Mouse (Mus musculus) MEL (cell line): ENCODE data around the gene Nlgn1. TPM values are rescaled to one million over a fixed set of nuclear protein-coding genes. Genes with fewer than 3 reads are reported as not detected.

Experiments
- DNase-seq: peaks from one replicate; pipeline ENCODE4 v3.0.0; 2011; ENCODE audit warnings: low read depth, low spot score
- H3K27ac ChIP-seq: 2 replicates; pipeline ENCODE4 v1.5.1; 2012; ENCODE audit warnings: low read depth, mild to moderate bottlenecking, control low read depth, low read length, moderate library complexity; ENCODE audit not compliant: control insufficient read depth
- H3K27me3 ChIP-seq, 2 experiments: fragments of 150-350 bp in 1 of 2; sonication (generic) in 1 of 2; 2 replicates each; pipeline ENCODE4 v1.6.1; 2012; ENCODE audit warnings: low read length in 2 of 2, mild to moderate bottlenecking in 2 of 2, improper control_type of control experiment in 1 of 2, moderate library complexity in 1 of 2; ENCODE audit not compliant: insufficient read depth in 2 of 2, control insufficient read depth in 1 of 2
- H3K36me3 ChIP-seq, 2 experiments: 2 replicates each; pipeline ENCODE4 v1.6.1; 2012 to 2014; ENCODE audit warnings: low read length in 2 of 2, improper control_type of control experiment in 1 of 2, inconsistent platforms in 1 of 2, mild to moderate bottlenecking in 1 of 2; ENCODE audit not compliant: insufficient read depth in 2 of 2, control insufficient read depth in 1 of 2
- H3K4me1 ChIP-seq, 2 experiments: fragments of 150-350 bp in 1 of 2; sonication (generic) in 1 of 2; 2 replicates each; pipeline ENCODE4 v1.6.1; 2012; ENCODE audit warnings: low read length in 2 of 2, improper control_type of control experiment in 1 of 2, mild to moderate bottlenecking in 1 of 2; ENCODE audit not compliant: insufficient read depth in 2 of 2, control insufficient read depth in 1 of 2
- H3K4me3 ChIP-seq, 2 experiments: fragments of 150-350 bp in 1 of 2; sonication (generic) in 1 of 2; 2 replicates each; pipeline ENCODE4 v1.5.1; 2012; ENCODE audit warnings: low read depth in 2 of 2, low read length in 2 of 2, mild to moderate bottlenecking in 2 of 2, moderate library complexity in 2 of 2, control low read depth in 1 of 2, improper control_type of control experiment in 1 of 2; ENCODE audit not compliant: control insufficient read depth in 1 of 2, insufficient read depth in 1 of 2
- H3K79me2 ChIP-seq: 2 replicates; pipeline ENCODE4 v1.6.1; 2012; ENCODE audit warnings: mild to moderate bottlenecking, low read length, moderate library complexity; ENCODE audit not compliant: control insufficient read depth, poor library complexity, insufficient read depth
- H3K9ac ChIP-seq: 2 replicates; pipeline ENCODE4 v1.6.1; 2012; ENCODE audit warnings: low read depth, mild to moderate bottlenecking, control low read depth, low read length, moderate library complexity; ENCODE audit not compliant: control insufficient read depth, poor library complexity, severe bottlenecking
- H3K9me3 ChIP-seq: fragments of 150-350 bp; sonication (generic); replicated peaks from 2 replicates; pipeline ENCODE4 v1.6.1; 2012; ENCODE audit warnings: mild to moderate bottlenecking, low read length, improper control_type of control experiment, moderate library complexity; ENCODE audit not compliant: insufficient read depth
- BHLHE40 ChIP-seq: IDR thresholded peaks from 2 replicates; pipeline ENCODE4 v1.6.1; 2012; ENCODE audit warnings: low read depth, mild to moderate bottlenecking, inconsistent platforms, low read length, improper control_type of control experiment, borderline replicate concordance
- CHD1 ChIP-seq: IDR thresholded peaks from 2 replicates; pipeline ENCODE4 v1.6.1; 2012; ENCODE audit warnings: low read depth, mild to moderate bottlenecking, inconsistent platforms, low read length, improper control_type of control experiment
- CHD2 ChIP-seq: IDR thresholded peaks from 2 replicates; pipeline ENCODE4 v1.6.1; 2011; ENCODE audit warnings: low read length, improper control_type of control experiment
- CTCF ChIP-seq, 3 experiments: IDR thresholded peaks in 2 of 3; conservative IDR thresholded peaks in 1 of 3; 2 replicates each; pipeline ENCODE4 v1.5.1; 2011 to 2012; ENCODE audit warnings: low read length in 3 of 3, low read depth in 2 of 3, mild to moderate bottlenecking in 2 of 3, improper control_type of control experiment in 1 of 3, inconsistent platforms in 1 of 3, mixed read lengths in 1 of 3, moderate library complexity in 1 of 3; ENCODE audit not compliant: control insufficient read depth in 1 of 3, insufficient read depth in 1 of 3, poor library complexity in 1 of 3, severe bottlenecking in 1 of 3
- E2F4 ChIP-seq: IDR thresholded peaks from 2 replicates; pipeline ENCODE4 v1.6.1; 2011; ENCODE audit warnings: low read depth, low read length, improper control_type of control experiment, borderline replicate concordance
- ELF1 ChIP-seq: IDR thresholded peaks from 2 replicates; pipeline ENCODE4 v1.6.1; 2014; ENCODE audit warnings: low read depth, mild to moderate bottlenecking, inconsistent platforms, low read length, improper control_type of control experiment, moderate library complexity
- GABPA ChIP-seq: IDR thresholded peaks from 2 replicates; pipeline ENCODE4 v1.6.1; 2012; ENCODE audit warnings: low read depth, mild to moderate bottlenecking, inconsistent platforms, low read length, improper control_type of control experiment, moderate library complexity
- HCFC1 ChIP-seq: IDR thresholded peaks from 2 replicates; pipeline ENCODE4 v1.6.1; 2012; ENCODE audit warnings: low read depth, mild to moderate bottlenecking, inconsistent platforms, low read length, improper control_type of control experiment, moderate library complexity
- JUND ChIP-seq: IDR thresholded peaks from 2 replicates; pipeline ENCODE4 v1.6.1; 2011; ENCODE audit warnings: low read depth, mild to moderate bottlenecking, improper control_type of control experiment, low read length
- KAT2A ChIP-seq: conservative IDR thresholded peaks from 2 replicates; pipeline ENCODE4 v1.6.1; 2012; ENCODE audit warnings: low read depth, low read length, improper control_type of control experiment, inconsistent platforms
- MAX ChIP-seq: IDR thresholded peaks from 2 replicates; pipeline ENCODE4 v1.6.1; 2011; ENCODE audit warnings: low read length, improper control_type of control experiment
- MAZ ChIP-seq: IDR thresholded peaks from 2 replicates; pipeline ENCODE4 v1.6.1; 2012; ENCODE audit warnings: low read depth, mild to moderate bottlenecking, inconsistent platforms, low read length, improper control_type of control experiment
- MEF2A ChIP-seq: IDR thresholded peaks from 2 replicates; pipeline ENCODE4 v1.6.1; 2014; ENCODE audit warnings: low read depth, mild to moderate bottlenecking, inconsistent platforms, low read length, improper control_type of control experiment; ENCODE audit not compliant: poor library complexity, insufficient replicate concordance, severe bottlenecking; ENCODE audit errors: extremely low read depth
- MYB ChIP-seq: IDR thresholded peaks from 2 replicates; pipeline ENCODE4 v1.6.1; 2011; ENCODE audit warnings: mild to moderate bottlenecking, low read depth, low read length, improper control_type of control experiment
- MYC ChIP-seq: IDR thresholded peaks from 2 replicates; pipeline ENCODE4 v1.6.1; 2011; ENCODE audit warnings: low read depth, mild to moderate bottlenecking, low read length, improper control_type of control experiment, moderate library complexity
- POLR2A ChIP-seq, 2 experiments: IDR thresholded peaks; 2 replicates each; pipeline ENCODE4 v1.6.1; 2011 to 2012; ENCODE audit warnings: low read length in 2 of 2, mild to moderate bottlenecking in 2 of 2, control low read depth in 1 of 2, improper control_type of control experiment in 1 of 2, low read depth in 1 of 2, moderate library complexity in 1 of 2; ENCODE audit not compliant: control insufficient read depth in 1 of 2, insufficient read depth in 1 of 2, poor library complexity in 1 of 2
- POLR2AphosphoS2 ChIP-seq: IDR thresholded peaks from 2 replicates; pipeline ENCODE4 v1.6.1; 2011; ENCODE audit warnings: low read length, improper control_type of control experiment
- RAD21 ChIP-seq: IDR thresholded peaks from 2 replicates; pipeline ENCODE4 v1.6.1; 2011; ENCODE audit warnings: mild to moderate bottlenecking, low read depth, low read length, improper control_type of control experiment
- RCOR1 ChIP-seq: IDR thresholded peaks from 2 replicates; pipeline ENCODE4 v1.6.1; 2012; ENCODE audit warnings: low read depth, mild to moderate bottlenecking, inconsistent platforms, low read length, improper control_type of control experiment
- SMC3 ChIP-seq: IDR thresholded peaks from 2 replicates; pipeline ENCODE4 v1.6.1; 2011; ENCODE audit warnings: low read depth, low read length, improper control_type of control experiment
- TAL1 ChIP-seq: IDR thresholded peaks from 2 replicates; pipeline ENCODE4 v1.6.1; 2012; ENCODE audit warnings: mild to moderate bottlenecking, inconsistent platforms, low read length, moderate library complexity, mixed read lengths
- TBP ChIP-seq: IDR thresholded peaks from 2 replicates; pipeline ENCODE4 v1.8.0; 2011; ENCODE audit warnings: low read depth, low read length, improper control_type of control experiment
- TCF12 ChIP-seq: IDR thresholded peaks from 2 replicates; pipeline ENCODE4 v1.6.1; 2014; ENCODE audit warnings: low read depth, mild to moderate bottlenecking, inconsistent platforms, low read length, improper control_type of control experiment, moderate library complexity
- UBTF ChIP-seq: IDR thresholded peaks from 2 replicates; pipeline ENCODE4 v1.6.1; 2012; ENCODE audit warnings: low read depth, mild to moderate bottlenecking, inconsistent platforms, low read length, improper control_type of control experiment, moderate library complexity, borderline replicate concordance; ENCODE audit not compliant: insufficient read depth
- USF2 ChIP-seq, 2 experiments: IDR thresholded peaks; 2 replicates each; pipeline ENCODE4 v1.6.1; 2011 to 2012; ENCODE audit warnings: improper control_type of control experiment in 2 of 2, low read length in 2 of 2, borderline replicate concordance in 1 of 2, inconsistent platforms in 1 of 2, low read depth in 1 of 2, mild to moderate bottlenecking in 1 of 2; ENCODE audit not compliant: insufficient read depth in 1 of 2
- ZC3H11A ChIP-seq: IDR thresholded peaks from 2 replicates; pipeline ENCODE4 v1.6.1; 2012; ENCODE audit warnings: low read depth, mild to moderate bottlenecking, inconsistent platforms, low read length, improper control_type of control experiment
- ZKSCAN1 ChIP-seq: IDR thresholded peaks from 2 replicates; pipeline ENCODE4 v1.6.1; 2012; ENCODE audit warnings: low read depth, mild to moderate bottlenecking, inconsistent platforms, low read length, improper control_type of control experiment, moderate library complexity
- ZNF384 ChIP-seq: IDR thresholded peaks from 2 replicates; pipeline ENCODE4 v1.6.1; 2012; ENCODE audit warnings: low read depth, mild to moderate bottlenecking, inconsistent platforms, low read length, improper control_type of control experiment
- polyA plus RNA-seq, 2 experiments: library from polyadenylated mRNA; stranded (reverse) in 1 of 2; unstranded in 1 of 2; fragments of >175 nt in 1 of 2; fragments of >200 nt in 1 of 2; gene quantifications; 2 replicates each; pipeline versions ENCODE4 v1.2.1 to v1.2.4; 2012; ENCODE audit warnings: low replicate concordance in 2 of 2, low read depth in 1 of 2; ENCODE audit not compliant: insufficient read length in 2 of 2, insufficient read depth in 1 of 2, missing spikeins in 1 of 2
- total RNA-seq: library from RNA; depleted of rRNA; stranded (reverse); fragments of 300-350 nt; gene quantifications from 2 replicates; pipeline ENCODE4 v1.2.3, GENCODE M21; 2012

Gene Nlgn1
- total and polyA plus RNA-seq, 3 experiments: not detected

GRCm38 (mm10) chr3:25456250-25456860, 875.9 kb downstream of the Nlgn1 start:
- Histone ChIP-seq H3K27ac (no peak overlapping the region), H3K79me2 (no peaks in the 10 kb centered on the region), H3K4me3 (no peak overlapping the region), H3K9ac (no peak overlapping the region), H3K4me1 (no peaks in the 10 kb centered on the region), H3K9me3 (no peaks in the 10 kb centered on the region), H3K27me3 (no peaks in the 10 kb centered on the region), H3K36me3 (no peaks in the 10 kb centered on the region)
- TF ChIP-seq POLR2AphosphoS2 (no peak), POLR2A (IDR thresholded peaks at IDR 0.05; ENCODE audit: control insufficient read depth in 1 of 2, insufficient read depth in 1 of 2, low read depth in 1 of 2, low read length in 2 of 2, poor library complexity in 1 of 2) (no peak), CHD1 (no peak), MYC (no peak), USF2 (IDR thresholded peaks at IDR 0.05; ENCODE audit: borderline replicate concordance in 1 of 2, insufficient read depth in 1 of 2, low read depth in 1 of 2, low read length in 2 of 2) (no peak), MAX (no peak), RCOR1 (no peak), E2F4 (no peak), HCFC1 (no peak), TBP (no peak), GABPA (no peak), KAT2A (no peak), MEF2A (no peak), TCF12 (no peak)
- DNase-seq: no peak

GRCm38 (mm10) chr3:25452314-25452713, 879.9 kb downstream of the Nlgn1 start:
- Histone ChIP-seq H3K4me1 (no peaks in the 10 kb centered on the region), H3K4me3 (no peak overlapping the region), H3K27me3 (no peaks in the 10 kb centered on the region)
- TF ChIP-seq ELF1 (no peak), POLR2A (IDR thresholded peaks at IDR 0.05; ENCODE audit: control insufficient read depth in 1 of 2, insufficient read depth in 1 of 2, low read depth in 1 of 2, low read length in 2 of 2, poor library complexity in 1 of 2) (no peak), HCFC1 (no peak), TAL1 (no peak), CHD1 (no peak), MYB (no peak), E2F4 (no peak), CTCF (IDR thresholded peaks at IDR 0.05 in 2 of 3, conservative IDR thresholded peaks at IDR 0.05 in 1 of 3; ENCODE audit: control insufficient read depth in 1 of 3, insufficient read depth in 1 of 3, low read depth in 2 of 3, low read length in 3 of 3, poor library complexity in 1 of 3, severe bottlenecking in 1 of 3) (no peak), JUND (no peak), UBTF (no peak), BHLHE40 (no peak), ZNF384 (no peak), RAD21 (no peak), MAZ (no peak), MYC (no peak), ZC3H11A (no peak), SMC3 (no peak), CHD2 (no peak), ZKSCAN1 (no peak), KAT2A (no peak)
- TF ChIP-seq, all 39 proteins: peak for 0
- no peaks in the 10 kb centered on the region for H3K9me3 ChIP-seq
- DNase-seq: no peak
- no peaks in the 10 kb centered on the region for H3K36me3 ChIP-seq
- H3K9ac ChIP-seq: no peak overlapping the region
- no peak overlapping the region for H3K27ac ChIP-seq
- H3K79me2 ChIP-seq: no peaks in the 10 kb centered on the region
